Mouse (Mus musculus): ENCODE data around the gene Rbm8a2. TPM values are rescaled to one million over a fixed set of nuclear protein-coding genes. Genes with fewer than 3 reads are reported as not detected.

Rbm8a2 gene
- polyA plus RNA-seq, 1 experiment from 2014 or later, result 0.30 TPM

DNA sequence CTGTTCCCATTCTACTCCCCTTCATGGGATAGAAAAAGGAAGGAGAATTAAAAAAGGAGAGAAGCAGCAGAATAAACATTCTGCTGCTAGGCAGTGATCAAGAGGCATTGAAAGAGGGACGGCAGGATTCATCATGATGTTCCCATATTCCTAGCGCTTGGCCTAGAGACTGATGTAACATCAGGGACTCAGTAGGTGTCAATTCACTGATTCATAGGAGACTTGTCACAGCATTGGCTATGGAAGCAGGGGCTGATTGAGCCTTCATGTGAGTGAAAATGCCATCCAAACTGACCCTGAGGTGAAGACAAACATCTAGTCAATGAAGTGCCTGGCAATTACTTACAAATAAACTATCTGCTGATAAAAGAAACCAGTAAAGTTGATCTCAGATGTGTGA is 28.1 kb downstream of the Rbm8a2 start:
- no peaks in the 10 kb centered on the region for H3K4me1 ChIP-seq (ENCODE audit: control insufficient read depth in 2 of 2, insufficient read depth in 2 of 2, low read length in 2 of 2)
- H3K4me3 ChIP-seq (ENCODE audit: control insufficient read depth in 1 of 2, insufficient read depth in 1 of 2, low read depth in 1 of 2, low read length in 2 of 2), result no peak overlapping the region
- no peak for ATAC-seq (ENCODE audit: insufficient number of reproducible peaks, insufficient read depth, low FRiP score, low read depth)
- 82% methylated on average over 2 of the region's 2 CpGs for WGBS
- H3K9ac ChIP-seq (ENCODE audit: low read length), result no peak overlapping the region
- H3K36me3 ChIP-seq (ENCODE audit: control insufficient read depth, insufficient read depth, low read length), result no peaks in the 10 kb centered on the region
- no peaks in the 10 kb centered on the region; the same call in 1 of the 2 replicates for H3K9me3 ChIP-seq (ENCODE audit: control insufficient read depth, low read length)
- no peak overlapping the region for H3K4me2 ChIP-seq (ENCODE audit: low read length)
- no peaks in the 10 kb centered on the region for H3K27me3 ChIP-seq (ENCODE audit: control insufficient read depth, insufficient read depth, low read length)
- H3K27ac ChIP-seq (replicated peaks in 1 of 2; ENCODE audit: control insufficient read depth in 1 of 2, insufficient read depth in 1 of 2, low read depth in 2 of 2, low read length in 2 of 2), result no peak overlapping the region

DNA sequence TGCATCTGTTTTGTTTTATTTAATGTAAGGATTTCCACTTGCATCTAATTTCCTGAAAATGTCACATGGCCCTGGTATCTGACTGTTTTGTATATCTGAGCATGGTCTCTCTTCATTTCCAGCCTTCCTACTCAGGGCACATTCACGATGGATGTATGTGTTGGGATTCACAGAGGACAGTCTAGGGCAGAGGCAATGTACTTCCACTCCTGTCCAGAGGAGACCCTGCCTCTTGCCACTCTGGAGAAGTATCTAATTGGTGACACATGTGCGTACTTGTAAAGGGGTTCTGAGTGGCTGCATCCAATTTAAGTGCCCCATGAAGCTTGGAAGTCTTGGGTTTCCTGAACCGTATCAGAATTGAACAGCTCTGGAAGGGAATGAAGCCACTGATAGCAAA is 28.5 kb downstream of the Rbm8a2 start:
- no peaks in the 10 kb centered on the region for H3K36me3 ChIP-seq (ENCODE audit: control insufficient read depth, insufficient read depth, low read length)
- H3K4me1 ChIP-seq (ENCODE audit: control insufficient read depth in 2 of 2, insufficient read depth in 2 of 2, low read length in 2 of 2), result no peaks in the 10 kb centered on the region
- no peak overlapping the region for H3K4me2 ChIP-seq (ENCODE audit: low read length)
- H3K9me3 ChIP-seq (ENCODE audit: control insufficient read depth, low read length), result no peaks in the 10 kb centered on the region; the same call in 1 of the 2 replicates
- H3K27me3 ChIP-seq (ENCODE audit: control insufficient read depth, insufficient read depth, low read length), result no peaks in the 10 kb centered on the region
- WGBS, result 83% methylated on average over 3 of the region's 3 CpGs
- no peak for ATAC-seq (ENCODE audit: insufficient number of reproducible peaks, insufficient read depth, low FRiP score, low read depth)
- H3K9ac ChIP-seq (ENCODE audit: low read length), result no peak overlapping the region
- H3K27ac ChIP-seq (replicated peaks in 1 of 2; ENCODE audit: control insufficient read depth in 1 of 2, insufficient read depth in 1 of 2, low read depth in 2 of 2, low read length in 2 of 2), result no peak overlapping the region
- H3K4me3 ChIP-seq (ENCODE audit: control insufficient read depth in 1 of 2, insufficient read depth in 1 of 2, low read depth in 1 of 2, low read length in 2 of 2), result no peak overlapping the region

DNA sequence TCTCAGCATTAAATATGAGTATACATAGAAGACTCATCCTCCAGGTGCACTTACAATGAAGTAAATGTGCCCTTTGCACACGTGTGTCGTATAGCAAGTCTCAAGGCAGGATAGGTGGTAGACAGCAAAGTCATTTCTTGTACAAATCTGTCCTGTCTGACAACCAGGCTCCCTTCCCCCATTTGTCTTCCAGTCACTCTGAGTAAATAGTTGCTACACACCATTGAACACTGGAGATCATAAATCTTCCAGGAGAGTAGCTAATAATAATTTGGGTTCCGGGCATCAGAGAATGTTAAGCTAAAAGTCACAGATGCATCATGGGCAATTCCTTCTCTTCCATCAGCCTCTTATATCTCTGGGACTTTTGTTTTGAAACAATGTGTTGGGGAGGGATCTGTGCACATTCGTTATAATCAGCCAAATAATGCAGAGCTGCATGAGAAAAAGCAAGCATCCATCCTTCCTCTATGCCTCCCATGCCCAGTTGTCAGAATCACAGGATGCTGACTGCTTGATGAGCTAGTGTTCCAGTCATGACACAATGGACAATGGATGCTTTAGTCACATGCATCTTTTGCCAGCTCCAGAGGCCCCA is 32.1 kb downstream of the Rbm8a2 start:
- H3K27me3 ChIP-seq (ENCODE audit: control insufficient read depth, insufficient read depth, low read length), result no peaks in the 10 kb centered on the region
- H3K9me3 ChIP-seq (ENCODE audit: control insufficient read depth, low read length), result no peaks in the 10 kb centered on the region; the same call in 1 of the 2 replicates
- no peak for ATAC-seq (ENCODE audit: insufficient number of reproducible peaks, insufficient read depth, low FRiP score, low read depth)
- H3K36me3 ChIP-seq (ENCODE audit: control insufficient read depth, insufficient read depth, low read length), result no peaks in the 10 kb centered on the region
- H3K4me2 ChIP-seq (ENCODE audit: low read length), result no peak overlapping the region
- H3K4me3 ChIP-seq (ENCODE audit: control insufficient read depth in 1 of 2, insufficient read depth in 1 of 2, low read depth in 1 of 2, low read length in 2 of 2), result no peak overlapping the region
- H3K9ac ChIP-seq (ENCODE audit: low read length), result no peak overlapping the region
- no peaks in the 10 kb centered on the region for H3K4me1 ChIP-seq (ENCODE audit: control insufficient read depth in 2 of 2, insufficient read depth in 2 of 2, low read length in 2 of 2)
- 75% methylated on average over 4 of the region's 4 CpGs for WGBS
- no peak overlapping the region for H3K27ac ChIP-seq (replicated peaks in 1 of 2; ENCODE audit: control insufficient read depth in 1 of 2, insufficient read depth in 1 of 2, low read depth in 2 of 2, low read length in 2 of 2)

DNA sequence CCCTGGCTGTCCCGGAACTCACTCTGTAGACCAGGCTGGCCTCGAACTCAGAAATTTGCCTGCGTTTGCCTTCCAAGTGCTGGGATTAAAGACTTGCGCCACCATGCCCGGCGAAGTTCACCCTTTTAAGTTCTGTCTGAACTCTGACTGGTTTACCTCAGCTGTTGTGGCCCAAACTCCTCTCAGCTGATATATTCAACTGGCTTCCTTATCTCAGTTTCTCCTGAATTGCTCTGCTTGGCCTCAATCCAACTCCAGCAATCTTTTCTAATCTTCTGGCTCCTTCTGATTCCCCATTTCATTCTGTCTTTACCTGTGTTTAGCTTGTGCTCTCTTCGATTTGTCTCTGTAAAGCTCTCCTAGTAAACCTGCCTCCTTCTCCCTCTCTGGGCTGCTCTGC is 35.7 kb downstream of the Rbm8a2 start:
- no peaks in the 10 kb centered on the region for H3K36me3 ChIP-seq (ENCODE audit: control insufficient read depth, insufficient read depth, low read length)
- ATAC-seq (ENCODE audit: insufficient number of reproducible peaks, insufficient read depth, low FRiP score, low read depth), result no peak
- H3K9me3 ChIP-seq (ENCODE audit: control insufficient read depth, low read length), result no peaks in the 10 kb centered on the region; the same call in 1 of the 2 replicates
- no peak overlapping the region for H3K4me3 ChIP-seq (ENCODE audit: control insufficient read depth in 1 of 2, insufficient read depth in 1 of 2, low read depth in 1 of 2, low read length in 2 of 2)
- H3K27ac ChIP-seq (replicated peaks in 1 of 2; ENCODE audit: control insufficient read depth in 1 of 2, insufficient read depth in 1 of 2, low read depth in 2 of 2, low read length in 2 of 2), result no peak overlapping the region
- no peaks in the 10 kb centered on the region for H3K4me1 ChIP-seq (ENCODE audit: control insufficient read depth in 2 of 2, insufficient read depth in 2 of 2, low read length in 2 of 2)
- no peak overlapping the region for H3K4me2 ChIP-seq (ENCODE audit: low read length)
- WGBS, result 78% methylated on average over 7 of the region's 7 CpGs
- no peak overlapping the region for H3K9ac ChIP-seq (ENCODE audit: low read length)
- H3K27me3 ChIP-seq (ENCODE audit: control insufficient read depth, insufficient read depth, low read length), result no peaks in the 10 kb centered on the region

DNA sequence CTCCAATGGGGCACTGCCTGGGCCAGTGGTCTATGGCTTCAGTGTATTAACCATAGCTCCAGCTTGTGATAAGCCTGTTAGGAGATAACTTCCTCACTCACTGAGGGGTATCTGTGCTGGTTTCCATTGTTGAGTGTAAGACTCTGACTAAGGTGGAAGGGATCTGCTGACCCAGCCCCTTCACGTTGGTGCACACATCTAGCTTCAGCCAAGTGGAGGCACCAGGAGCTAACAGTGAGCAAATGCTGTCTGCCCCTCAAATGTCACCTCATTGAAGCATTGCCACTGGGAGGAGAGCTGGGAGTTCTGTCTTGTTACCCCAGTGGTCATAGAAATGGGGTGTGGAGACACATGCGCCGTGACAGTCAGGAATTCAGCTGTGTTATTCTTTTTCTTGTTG is 40.2 kb downstream of the Rbm8a2 start:
- Histone ChIP-seq H3K27me3 (ENCODE audit: control insufficient read depth, insufficient read depth, low read length) (peaks cover 3% of the 10 kb centered on the region; the same call in 1 of the 2 replicates), H3K4me2 (ENCODE audit: low read length) (no peak overlapping the region), H3K4me3 (ENCODE audit: control insufficient read depth in 1 of 2, insufficient read depth in 1 of 2, low read depth in 1 of 2, low read length in 2 of 2) (no peak overlapping the region), H3K36me3 (ENCODE audit: control insufficient read depth, insufficient read depth, low read length) (no peaks in the 10 kb centered on the region), H3K27ac (replicated peaks in 1 of 2; ENCODE audit: control insufficient read depth in 1 of 2, insufficient read depth in 1 of 2, low read depth in 2 of 2, low read length in 2 of 2) (no peak overlapping the region), H3K4me1 (ENCODE audit: control insufficient read depth in 2 of 2, insufficient read depth in 2 of 2, low read length in 2 of 2) (no peaks in the 10 kb centered on the region), H3K9ac (ENCODE audit: low read length) (no peak overlapping the region), H3K9me3 (ENCODE audit: control insufficient read depth, low read length) (no peaks in the 10 kb centered on the region)
- no peak for ATAC-seq (ENCODE audit: insufficient number of reproducible peaks, insufficient read depth, low FRiP score, low read depth)
- 82% methylated on average over 3 of the region's 3 CpGs for WGBS

DNA sequence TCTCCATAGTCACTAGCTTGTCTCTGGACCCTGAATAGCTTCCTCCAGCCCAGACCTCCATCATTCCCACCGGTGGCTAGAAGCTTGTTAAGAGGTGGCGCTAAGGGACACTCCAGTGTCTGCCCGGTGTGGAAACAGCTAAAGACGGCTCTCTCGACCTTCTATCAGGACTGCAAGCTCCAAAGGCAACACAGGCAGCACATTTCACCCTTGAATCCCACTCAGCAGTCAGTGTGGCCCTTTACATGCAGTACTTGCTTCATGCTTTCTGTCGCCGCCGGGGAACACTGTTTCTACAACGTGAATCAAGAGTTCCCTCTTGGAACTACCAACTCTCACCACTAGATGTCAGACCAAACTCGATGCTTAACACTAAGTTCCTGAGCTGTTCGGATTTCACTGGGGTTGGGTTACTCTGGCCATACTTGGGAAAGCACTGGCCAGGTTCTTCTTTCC is 42.6 kb downstream of the Rbm8a2 start:
- WGBS, result 7% methylated on average over 11 of the region's 11 CpGs
- peak overlapping the region; percentile 51; the same call in 1 of the 2 replicates for H3K9ac ChIP-seq (ENCODE audit: low read length)
- H3K36me3 ChIP-seq (ENCODE audit: control insufficient read depth, insufficient read depth, low read length), result no peaks in the 10 kb centered on the region
- peaks cover 3% of the 10 kb centered on the region; the same call in 1 of the 2 replicates for H3K27me3 ChIP-seq (ENCODE audit: control insufficient read depth, insufficient read depth, low read length)
- no peak for ATAC-seq (ENCODE audit: insufficient number of reproducible peaks, insufficient read depth, low FRiP score, low read depth)
- H3K4me3 ChIP-seq (ENCODE audit: control insufficient read depth in 1 of 2, insufficient read depth in 1 of 2, low read depth in 1 of 2, low read length in 2 of 2), result peak overlapping the region in 1 of 2 experiments; percentile 39; a peak in 1 of 4 replicates
- no peak overlapping the region for H3K27ac ChIP-seq (replicated peaks in 1 of 2; ENCODE audit: control insufficient read depth in 1 of 2, insufficient read depth in 1 of 2, low read depth in 2 of 2, low read length in 2 of 2)
- peak overlapping the region; percentile 56 for H3K4me2 ChIP-seq (ENCODE audit: low read length)
- H3K4me1 ChIP-seq (ENCODE audit: control insufficient read depth in 2 of 2, insufficient read depth in 2 of 2, low read length in 2 of 2), result no peaks in the 10 kb centered on the region
- H3K9me3 ChIP-seq (ENCODE audit: control insufficient read depth, low read length), result no peaks in the 10 kb centered on the region

DNA sequence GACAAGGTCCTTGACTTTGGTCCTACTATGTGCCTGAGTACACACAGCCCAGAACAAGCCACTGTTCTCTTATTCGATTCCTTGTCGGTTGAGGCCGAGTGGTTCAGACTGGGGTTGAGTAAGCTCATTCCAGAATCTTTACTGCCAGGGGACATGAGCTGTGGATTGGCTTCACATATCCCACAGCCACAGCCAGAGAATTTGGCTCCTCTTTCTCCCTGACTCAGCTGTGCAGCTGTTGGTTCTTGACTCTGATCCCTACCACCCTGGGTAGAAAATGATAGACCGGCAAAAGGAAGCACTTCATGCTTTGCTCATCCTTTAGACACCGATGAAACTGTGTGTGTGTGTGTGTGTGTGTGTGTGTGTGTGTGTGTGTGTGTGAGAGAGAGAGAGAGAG is 47.5 kb downstream of the Rbm8a2 start:
- Histone ChIP-seq H3K27me3 (ENCODE audit: control insufficient read depth, insufficient read depth, low read length) (peaks cover 3% of the 10 kb centered on the region; the same call in 1 of the 2 replicates), H3K9me3 (ENCODE audit: control insufficient read depth, low read length) (no peaks in the 10 kb centered on the region), H3K4me3 (ENCODE audit: control insufficient read depth in 1 of 2, insufficient read depth in 1 of 2, low read depth in 1 of 2, low read length in 2 of 2) (no peak overlapping the region), H3K4me2 (ENCODE audit: low read length) (no peak overlapping the region), H3K36me3 (ENCODE audit: control insufficient read depth, insufficient read depth, low read length) (no peaks in the 10 kb centered on the region), H3K9ac (ENCODE audit: low read length) (no peak overlapping the region), H3K4me1 (ENCODE audit: control insufficient read depth in 2 of 2, insufficient read depth in 2 of 2, low read length in 2 of 2) (peaks cover 0 to 4% of the 10 kb centered on the region in 2 experiments; a peak in 1 of 4 replicates), H3K27ac (replicated peaks in 1 of 2; ENCODE audit: control insufficient read depth in 1 of 2, insufficient read depth in 1 of 2, low read depth in 2 of 2, low read length in 2 of 2) (no peak overlapping the region)
- no peak for ATAC-seq (ENCODE audit: insufficient number of reproducible peaks, insufficient read depth, low FRiP score, low read depth)
- 90% methylated on average over 5 of the region's 5 CpGs for WGBS
